ENCODE assay signal across 16 mouse cellular contexts in genomic region chr1:106860847-106861246, GRCm38 (mm10). TPM values are rescaled to one million over a fixed set of nuclear protein-coding genes. Genes with fewer than 3 reads are reported as not detected.
DNase-seq lines count a peak whose midpoint lies in the region; ATAC-seq lines count a peak whose summit lies in the region.
"Had no signal": no experiment of that assay in that cellular context is flagged by ENCODE, and none has a peak within 500 bp of the region (broad histone marks: within the 10 kb centered on the region; RNA-seq: fewer than 3 reads in every experiment).

Serpinb5 (plus strand) TSS chr1:106861173.

- no peaks in the 10 kb centered on the region for H3K36me3 ChIP-seq in embryonic facial prominence, embryonic 14.5 days (ENCODE audit: control insufficient read depth, insufficient read depth, low read length)

- no peaks in the 10 kb centered on the region for H3K9me3 ChIP-seq in embryonic facial prominence, embryonic 14.5 days (ENCODE audit: control insufficient read depth, low read length)

- no peaks in the 10 kb centered on the region for H3K4me1 ChIP-seq in embryonic facial prominence, embryonic 14.5 days (ENCODE audit: control insufficient read depth, insufficient read depth, low read length)

- H3K4me2 ChIP-seq in embryonic facial prominence, embryonic 14.5 days (ENCODE audit: low read depth, low read length): peak within 1 kb of the TSS; percentile 10; the same call in 1 of the 2 replicates

- peak; percentile 91 for ATAC-seq in embryonic facial prominence, embryonic 14.5 days (ENCODE audit: low read depth)
- ATAC-seq in megakaryocyte-erythroid progenitor cell, adult 5-6 weeks (replicated peaks; ENCODE audit: low FRiP score, low TSS enrichment, poor library complexity, severe bottlenecking): peak; percentile 98
- ATAC-seq: inflammation-experienced regulatory T-cells, adult 6 months had no signal

- H3K9ac ChIP-seq in embryonic facial prominence, embryonic 14.5 days (ENCODE audit: low read depth, low read length): no peak within 1 kb of the TSS

- peak; percentile 28 for DNase-seq in thymus, postnatal 14 days
- no peak for DNase-seq in thymus, postnatal 25 days
- peak; percentile 86 for DNase-seq in embryonic facial prominence, embryonic 14.5 days (ENCODE audit: low spot score)
- DNase-seq in urinary bladder, postnatal 36 days (ENCODE audit: low spot score in 2 of 2): peak; percentile 77 to 82
- DNase-seq in retina, postnatal 1 day: no peak
- no peak for DNase-seq in gastrocnemius, postnatal 36 days
- DNase-seq in cerebellum, adult 11-12 months: no peak
- DNase-seq: left cerebral cortex, postnatal 4 days had no signal

- H3K4me3 ChIP-seq in embryonic facial prominence, embryonic 14.5 days (ENCODE audit: low read depth, low read length): peak within 1 kb of the TSS; percentile 9
- H3K4me3 ChIP-seq: myocyte had no signal

- H3K27ac ChIP-seq in embryonic facial prominence, embryonic 14.5 days (replicated peaks; ENCODE audit: low read depth, low read length): no peak within 1 kb of the TSS

- H3K27me3 ChIP-seq in embryonic facial prominence, embryonic 14.5 days (replicated peaks; ENCODE audit: control insufficient read depth, insufficient read depth, low read length): no peaks in the 10 kb centered on the region

- WGBS in embryonic facial prominence, embryonic 14.5 days: 59% methylated on average over 8 of the region's 8 CpGs

- intact Hi-C loops in gastrocnemius, postnatal 36 days (cut with DNase I): no loop called here

RNA-seq across cellular contexts. Expression of gene Serpinb5, which starts in this region (rescaled TPM):
- 21.5 and 33.9 TPM in 2 replicates for polyA plus RNA-seq in embryonic facial prominence, embryonic 14.5 days (2014; fragmentation: Nextera tagmentation; extraction: Ambion mirVana)
- total RNA-seq in megakaryocyte-erythroid progenitor cell, adult 5-6 weeks (2014; fragmentation: Nextera tagmentation): not detected in 2 replicates
- total RNA-seq in megakaryocyte-erythroid progenitor cell, adult 5-6 weeks (2017): not detected in 2 replicates
- total RNA-seq in gastrocnemius, postnatal 36 days (2021): not detected
- total RNA-seq: adrenal gland, postnatal 4 days; granulocyte monocyte progenitor cell, adult 5-6 weeks; layer of hippocampus, postnatal 10 days; left cerebral cortex, postnatal 4 days had no signal
- polyA plus RNA-seq: heart, postnatal 0 days; inflammation-experienced regulatory T-cells, adult 6 months; myocyte; spleen, adult 2 months had no signal

Comparison
In these comparisons a context has a peak if more than half of its experiments do, and no peak if none do; other contexts are left out.
1. DNase-seq: peak in thymus, postnatal 14 days (single experiment), embryonic facial prominence, embryonic 14.5 days (single experiment) and urinary bladder, postnatal 36 days (2 of 2); none in thymus, postnatal 25 days (single experiment), retina, postnatal 1 day (single experiment), gastrocnemius, postnatal 36 days (0 of 2) and cerebellum, adult 11-12 months (single experiment).
2. Peak in ATAC-seq in megakaryocyte-erythroid progenitor cell, adult 5-6 weeks; RNA of the gene not detected or under 1 TPM.